Mouse (Mus musculus): ENCODE data around the gene Vapa. TPM values are rescaled to one million over a fixed set of nuclear protein-coding genes. Genes with fewer than 3 reads are reported as not detected.

Vapa gene
- polyA plus RNA-seq, 1 experiment from 2014 or later, result 221 TPM

GRCm38 (mm10) chr17:65614431-65614830 lies 1.1 kb upstream of the Vapa start:
- 1% methylated on average over 9 of the region's 9 CpGs for WGBS
- H3K4me1 ChIP-seq (ENCODE audit: insufficient read depth, low read depth, low read length), result peaks cover 3% of the 10 kb centered on the region; the same call in 1 of the 2 replicates
- no peaks in the 10 kb centered on the region for H3K36me3 ChIP-seq (ENCODE audit: insufficient read depth, low read length)
- no peaks in the 10 kb centered on the region for H3K27me3 ChIP-seq (replicated peaks; ENCODE audit: insufficient read depth, low read length)
- TF ChIP-seq CTCF (IDR thresholded peaks at IDR 0.05), result no peak
- TF ChIP-seq EP300 (IDR thresholded peaks at IDR 0.05), result no peak
- peak overlapping the region; percentile 70 for H3K4me2 ChIP-seq (replicated peaks; ENCODE audit: low read depth, low read length)
- DNase-seq (ENCODE audit: low spot score) (no peak), ATAC-seq (no peak)
- H3K9me3 ChIP-seq (ENCODE audit: low read length), result no peaks in the 10 kb centered on the region
- peak overlapping the region; percentile 99 for H3K4me3 ChIP-seq (ENCODE audit: low read depth, low read length)
- 0 out of 2 replicates have a peak overlapping the region, but pooled peaks have one; percentile 68 for H3K9ac ChIP-seq (replicated peaks; ENCODE audit: low read depth)
- peak overlapping the region; percentile 99 for H3K27ac ChIP-seq (ENCODE audit: low read length)

GRCm38 (mm10) chr17:65613142-65613462 lies 253 bp downstream of the Vapa start:
- 9% methylated on average over 16 of the region's 42 CpGs for WGBS
- DNase-seq (ENCODE audit: low spot score) (no peak), ATAC-seq (peak; percentile 46)
- H3K9me3 ChIP-seq (ENCODE audit: low read length), result no peaks in the 10 kb centered on the region
- peak overlapping the region; percentile 99 for H3K4me3 ChIP-seq (ENCODE audit: low read depth, low read length)
- peak overlapping the region; percentile 99 for H3K27ac ChIP-seq (ENCODE audit: low read length)
- H3K9ac ChIP-seq (replicated peaks; ENCODE audit: low read depth), result peak overlapping the region; percentile 99
- peak overlapping the region; percentile 70 for H3K4me2 ChIP-seq (replicated peaks; ENCODE audit: low read depth, low read length)
- H3K4me1 ChIP-seq (ENCODE audit: insufficient read depth, low read depth, low read length), result peaks cover 12% of the 10 kb centered on the region; the same call in 1 of the 2 replicates
- H3K36me3 ChIP-seq (ENCODE audit: insufficient read depth, low read length), result no peaks in the 10 kb centered on the region
- no peaks in the 10 kb centered on the region for H3K27me3 ChIP-seq (replicated peaks; ENCODE audit: insufficient read depth, low read length)
- no peak for TF ChIP-seq EP300 (IDR thresholded peaks at IDR 0.05)

- H3K27me3 ChIP-seq (replicated peaks; ENCODE audit: insufficient read depth, low read length), result no peaks in the 10 kb centered on the region
- H3K4me1 ChIP-seq (ENCODE audit: insufficient read depth, low read depth, low read length), result peaks cover 18% of the 10 kb centered on the region; the same call in 1 of the 2 replicates
- H3K36me3 ChIP-seq (ENCODE audit: insufficient read depth, low read length), result no peaks in the 10 kb centered on the region
- 0% methylated on average over 37 of the region's 91 CpGs for WGBS
- DNase-seq (ENCODE audit: low spot score) (peak; percentile 51), ATAC-seq (peak; percentile 31)
- peak overlapping the region; percentile 99 for H3K27ac ChIP-seq (ENCODE audit: low read length)
- H3K4me3 ChIP-seq (ENCODE audit: low read depth, low read length), result peak overlapping the region; percentile 99
- peak overlapping the region; percentile 70 for H3K4me2 ChIP-seq (replicated peaks; ENCODE audit: low read depth, low read length)
- H3K9ac ChIP-seq (replicated peaks; ENCODE audit: low read depth), result peak overlapping the region; percentile 99
- TF ChIP-seq EP300 (IDR thresholded peaks at IDR 0.05), result no peak
- no peak for TF ChIP-seq CTCF (IDR thresholded peaks at IDR 0.05)
- H3K9me3 ChIP-seq (ENCODE audit: low read length), result no peaks in the 10 kb centered on the region
These were observed 789 bp downstream of the Vapa start for GRCm38 (mm10) chr17:65612391-65613141.

DNA sequence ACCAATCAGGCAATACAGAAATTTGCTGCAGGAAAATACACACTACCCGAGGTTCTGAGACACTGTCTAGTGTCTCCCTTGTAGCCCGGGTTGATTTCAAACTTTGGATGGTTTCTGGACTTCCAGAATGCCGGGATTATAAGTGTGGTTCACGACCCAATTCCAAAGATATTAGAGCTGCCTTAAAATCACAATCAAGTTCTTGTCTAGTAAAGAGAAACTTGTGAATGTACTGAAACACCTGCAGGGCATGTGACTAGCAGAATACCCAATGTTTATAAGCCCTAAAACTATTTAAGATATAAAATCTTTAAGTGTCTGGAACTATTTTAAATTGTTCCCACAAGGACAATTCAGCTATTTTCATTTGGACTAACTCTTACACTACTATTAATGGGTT lies 1.6 kb downstream of the Vapa start:
- ATAC-seq (no peak), DNase-seq (ENCODE audit: low spot score) (no peak)
- no peak overlapping the region for H3K27ac ChIP-seq (ENCODE audit: low read length)
- no peaks in the 10 kb centered on the region for H3K27me3 ChIP-seq (replicated peaks; ENCODE audit: insufficient read depth, low read length)
- 3% methylated on average over 4 of the region's 4 CpGs for WGBS
- peak overlapping the region; percentile 99 for H3K4me3 ChIP-seq (ENCODE audit: low read depth, low read length)
- peaks cover 24% of the 10 kb centered on the region; the same call in 1 of the 2 replicates for H3K4me1 ChIP-seq (ENCODE audit: insufficient read depth, low read depth, low read length)
- H3K36me3 ChIP-seq (ENCODE audit: insufficient read depth, low read length), result no peaks in the 10 kb centered on the region
- no peak overlapping the region; the same call in 1 of the 2 replicates for H3K9ac ChIP-seq (replicated peaks; ENCODE audit: low read depth)
- peak overlapping the region; percentile 70 for H3K4me2 ChIP-seq (replicated peaks; ENCODE audit: low read depth, low read length)
- H3K9me3 ChIP-seq (ENCODE audit: low read length), result no peaks in the 10 kb centered on the region
- TF ChIP-seq EP300 (IDR thresholded peaks at IDR 0.05), result no peak
- TF ChIP-seq CTCF (IDR thresholded peaks at IDR 0.05), result no peak

- no peak overlapping the region for H3K9ac ChIP-seq (replicated peaks; ENCODE audit: low read depth)
- WGBS, result 50% methylated on average over 5 of the region's 5 CpGs
- H3K27ac ChIP-seq (ENCODE audit: low read length), result no peak overlapping the region
- no peaks in the 10 kb centered on the region for H3K27me3 ChIP-seq (replicated peaks; ENCODE audit: insufficient read depth, low read length)
- no peak overlapping the region for H3K4me2 ChIP-seq (replicated peaks; ENCODE audit: low read depth, low read length)
- no peak for DNase-seq (ENCODE audit: low spot score)
- no peak for ATAC-seq
- no peak overlapping the region for H3K4me3 ChIP-seq (ENCODE audit: low read depth, low read length)
- H3K9me3 ChIP-seq (ENCODE audit: low read length), result no peaks in the 10 kb centered on the region
- TF ChIP-seq CTCF (IDR thresholded peaks at IDR 0.05), result no peak
- TF ChIP-seq EP300 (IDR thresholded peaks at IDR 0.05), result no peak
- peaks cover 37% of the 10 kb centered on the region for H3K4me1 ChIP-seq (ENCODE audit: insufficient read depth, low read depth, low read length)
- H3K36me3 ChIP-seq (ENCODE audit: insufficient read depth, low read length), result no peaks in the 10 kb centered on the region
These were observed 4.6 kb downstream of the Vapa start for GRCm38 (mm10) chr17:65608743-65609142.

DNA sequence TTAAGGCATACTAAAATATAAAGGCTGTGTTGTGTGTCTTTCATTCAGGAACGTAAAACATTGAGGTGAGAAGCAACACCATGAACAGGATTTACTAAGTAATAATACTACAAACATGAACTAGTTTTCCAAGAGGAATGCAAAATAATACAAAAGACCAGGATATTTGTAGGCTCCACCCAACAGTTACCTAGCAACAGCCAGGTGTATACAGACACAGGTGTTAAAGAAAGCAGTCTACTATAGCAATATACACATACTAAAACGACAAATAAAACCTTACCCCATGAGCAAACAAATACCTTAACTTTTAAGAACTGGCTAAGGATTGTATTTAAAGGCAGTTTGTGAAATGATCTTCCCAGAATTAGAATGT lies 5.1 kb downstream of the Vapa start:
- H3K4me2 ChIP-seq (replicated peaks; ENCODE audit: low read depth, low read length), result peak overlapping the region; percentile 34; the same call in 1 of the 2 replicates
- no peaks in the 10 kb centered on the region for H3K36me3 ChIP-seq (ENCODE audit: insufficient read depth, low read length)
- H3K9me3 ChIP-seq (ENCODE audit: low read length), result no peaks in the 10 kb centered on the region
- 62% methylated on average over 2 of the region's 2 CpGs for WGBS
- H3K27ac ChIP-seq (ENCODE audit: low read length), result no peak overlapping the region
- peak; percentile 38 for DNase-seq (ENCODE audit: low spot score)
- H3K27me3 ChIP-seq (replicated peaks; ENCODE audit: insufficient read depth, low read length), result no peaks in the 10 kb centered on the region
- H3K4me3 ChIP-seq (ENCODE audit: low read depth, low read length), result no peak overlapping the region; the same call in 1 of the 2 replicates
- H3K9ac ChIP-seq (replicated peaks; ENCODE audit: low read depth), result no peak overlapping the region
- peaks cover 37% of the 10 kb centered on the region for H3K4me1 ChIP-seq (ENCODE audit: insufficient read depth, low read depth, low read length)
- no peak for ATAC-seq
- no peak for TF ChIP-seq CTCF (IDR thresholded peaks at IDR 0.05)
- TF ChIP-seq EP300 (IDR thresholded peaks at IDR 0.05), result no peak
